Mouse (Mus musculus) gastrocnemius, postnatal 4 days (tissue): Measurements from ENCODE around the gene Cdh23. TPM values are rescaled to one million over a fixed set of nuclear protein-coding genes. Genes with fewer than 3 reads are reported as not detected.

ENCODE experiments used
- DNase-seq, 2 experiments: peaks; one replicate each; pipeline ENCODE4 v3.0.0; 2021 to 2022; ENCODE audit warnings: low spot score in 2 of 2, mixed read lengths in 2 of 2
- total RNA-seq, 2 experiments: library from RNA; stranded (reverse); gene quantifications; 2 replicates each; pipeline ENCODE4 v1.2.3; 2021

Cdh23 gene
- total RNA-seq, 2 experiments from 2014 or later = 2.3 to 2.9 TPM

DNA sequence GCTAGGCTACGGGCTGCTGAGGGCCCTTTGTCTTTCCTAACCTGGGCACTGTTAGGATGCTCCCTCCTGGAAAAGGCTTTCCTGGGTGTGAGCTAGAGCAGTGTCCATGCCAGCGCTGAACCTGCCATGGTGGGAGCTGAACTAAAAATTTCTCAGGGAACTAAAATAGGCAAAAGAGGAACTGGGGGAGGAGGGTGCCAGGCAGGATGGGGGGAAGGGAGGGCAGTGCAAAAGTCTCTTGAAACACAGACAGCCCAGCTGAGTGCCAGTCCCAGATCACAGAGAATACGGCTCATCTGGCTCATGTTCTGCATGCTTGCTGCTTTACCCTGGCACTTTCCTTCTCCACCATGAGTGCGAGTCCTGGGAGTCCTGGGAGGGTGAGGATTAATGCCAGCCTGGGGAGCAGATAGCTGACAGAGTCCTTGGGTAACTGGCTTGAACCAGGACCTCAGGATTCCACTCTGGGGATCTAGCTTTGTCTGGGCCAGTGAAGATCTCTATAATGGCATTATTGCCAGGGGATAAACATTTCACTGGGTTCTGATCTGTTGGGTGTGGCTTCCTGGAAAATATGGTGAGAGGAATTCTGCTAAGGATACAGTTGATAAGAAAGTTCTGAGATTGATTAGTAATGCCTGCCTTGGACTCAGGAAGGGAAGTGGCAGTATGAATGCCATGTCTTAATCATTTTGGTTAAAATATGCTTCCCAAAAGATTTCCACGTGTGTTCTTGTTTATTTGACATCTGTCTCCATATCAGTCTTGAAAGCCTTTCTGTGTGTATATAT, 324.5 kb downstream of the Cdh23 start:
- DNase-seq = no peak

DNA sequence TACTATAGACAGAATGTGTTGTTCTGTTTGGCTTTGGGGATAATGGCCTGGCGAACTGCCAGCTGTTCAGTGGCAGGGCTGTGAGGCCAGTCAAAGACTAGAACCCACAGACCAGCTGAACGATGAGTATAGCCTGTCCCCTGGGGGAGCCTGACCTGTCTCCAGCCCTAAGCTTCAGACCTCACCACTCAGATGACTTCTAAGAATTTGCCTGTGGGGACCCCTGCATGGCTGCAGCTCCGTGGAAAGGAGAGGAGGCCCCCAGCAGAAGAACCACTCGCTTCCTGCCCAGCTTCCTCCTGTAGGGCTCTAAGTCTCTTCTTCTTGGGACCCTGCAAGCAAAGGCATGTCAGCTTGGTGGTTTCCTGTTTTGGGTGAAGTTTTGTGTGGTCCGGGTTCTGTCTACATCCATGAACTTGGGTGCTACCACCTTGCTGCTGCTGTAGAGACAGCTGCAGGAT, 325.7 kb downstream of the Cdh23 start:
- DNase-seq = no peak

DNA sequence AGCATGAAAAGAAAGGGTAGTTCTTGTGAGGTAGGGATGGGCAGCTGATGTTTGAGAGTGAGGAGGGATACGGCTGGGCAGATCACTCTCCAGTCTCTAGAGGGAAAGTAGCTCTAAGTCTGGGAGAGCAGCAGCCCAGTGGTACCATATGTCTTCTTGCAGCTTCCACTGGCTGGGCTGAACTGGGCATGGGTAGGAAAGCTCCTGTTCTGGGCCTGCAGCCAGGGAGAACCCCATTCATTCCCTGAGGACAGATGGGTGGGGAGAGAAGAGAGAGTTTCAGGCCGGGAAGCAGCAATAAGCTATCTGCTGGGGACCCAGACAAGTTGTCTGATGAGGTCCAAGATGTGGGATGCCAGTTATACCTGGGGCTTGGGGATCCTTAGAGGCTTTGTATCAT, 326.2 kb downstream of the Cdh23 start:
- no peak for DNase-seq

DNA sequence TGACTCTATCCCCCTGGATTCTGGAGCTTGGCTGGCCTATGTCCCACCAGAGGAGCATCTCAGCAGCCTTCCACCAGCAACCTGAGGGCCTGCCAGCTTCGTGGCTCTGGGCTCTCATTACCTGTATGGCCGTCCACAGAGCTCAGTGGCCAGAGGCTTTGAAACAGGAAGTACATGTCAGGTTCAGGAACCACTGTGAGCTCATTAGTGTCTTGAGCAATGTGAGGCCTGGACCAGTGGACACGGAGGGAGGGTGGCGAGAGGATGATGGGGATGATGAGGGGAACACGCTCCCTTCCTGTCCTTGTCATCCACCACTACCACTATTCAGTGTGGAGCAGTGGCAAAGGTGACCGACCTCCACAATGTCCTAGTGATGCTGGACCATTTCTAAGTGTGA, 326.9 kb downstream of the Cdh23 start:
- no peak for DNase-seq

DNA sequence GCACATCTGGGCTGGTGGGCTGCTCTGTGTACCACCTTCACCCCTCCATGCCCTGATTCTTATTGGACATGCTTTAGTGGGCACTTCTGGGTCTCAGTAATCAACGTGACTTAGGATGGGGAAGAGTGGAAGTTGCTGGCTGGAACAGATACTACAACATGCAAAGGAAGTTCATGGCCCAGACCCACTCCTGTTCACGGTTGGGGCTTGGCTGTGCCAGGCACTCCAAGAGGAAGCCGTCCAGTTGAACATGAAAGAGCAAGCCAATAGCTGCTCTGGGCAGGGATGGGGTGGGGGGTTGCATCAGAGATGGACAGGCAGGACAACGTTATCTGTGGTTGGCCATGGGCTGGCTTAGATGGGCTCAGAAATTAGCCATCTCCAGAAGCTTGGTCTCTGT, 328.4 kb downstream of the Cdh23 start:
- DNase-seq = no peak

DNA sequence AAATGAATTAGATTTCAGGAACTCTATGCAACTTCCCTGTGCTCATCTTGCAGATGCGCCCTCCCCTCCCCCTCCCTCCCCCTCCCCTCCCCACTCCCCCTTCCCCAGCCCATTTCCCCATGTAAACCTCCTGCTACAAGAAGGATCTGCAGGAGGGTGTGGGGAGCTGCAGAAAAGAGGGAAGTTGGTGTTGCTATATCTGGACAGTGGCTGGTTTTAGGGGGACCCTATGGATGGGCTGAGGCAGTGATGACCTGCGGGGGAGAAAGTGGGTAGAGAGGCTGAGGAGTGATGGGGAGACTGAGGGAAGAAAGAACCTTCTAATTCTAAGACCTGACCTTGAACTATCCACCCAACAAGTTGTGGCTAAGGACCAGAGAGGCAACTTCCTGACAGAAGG, 329.1 kb downstream of the Cdh23 start:
- no peak for DNase-seq

DNA sequence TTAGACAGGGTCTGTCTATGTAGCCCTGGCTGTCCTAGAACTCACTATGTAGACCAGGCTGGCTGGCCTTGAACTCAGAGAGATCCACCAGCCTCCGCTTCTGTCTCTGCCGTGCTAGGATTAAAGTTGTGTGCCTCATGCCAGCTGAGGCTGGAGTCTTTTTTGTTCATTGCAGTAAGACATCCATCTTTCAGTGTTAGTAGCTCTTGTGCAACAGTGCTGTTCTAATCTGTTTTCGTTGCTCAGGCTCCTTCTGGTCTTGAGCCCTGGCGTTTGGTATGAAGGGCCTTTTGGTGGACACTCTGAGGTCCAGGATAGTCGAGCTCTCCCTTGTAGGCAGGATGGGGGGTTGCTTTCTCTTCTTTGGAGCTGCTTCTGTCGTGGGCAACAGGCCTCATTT, 332.9 kb downstream of the Cdh23 start:
- DNase-seq = no peak

DNA sequence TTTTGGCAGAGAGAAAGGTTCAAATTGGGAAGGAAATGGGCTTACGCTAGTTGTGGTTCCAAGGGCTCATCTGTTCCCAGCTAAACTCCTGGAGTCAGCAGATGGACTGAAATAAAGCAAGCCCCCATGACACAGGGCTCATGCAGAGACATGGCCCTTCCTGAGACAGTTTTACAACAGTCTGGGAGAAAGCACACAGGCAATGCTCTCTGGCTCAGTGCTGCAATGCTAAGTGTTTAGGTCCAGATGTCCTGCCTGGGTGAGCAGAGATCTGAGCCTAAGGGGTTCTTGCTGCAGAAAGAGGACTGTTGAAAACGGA, 334.0 kb downstream of the Cdh23 start:
- no peak for DNase-seq

DNA sequence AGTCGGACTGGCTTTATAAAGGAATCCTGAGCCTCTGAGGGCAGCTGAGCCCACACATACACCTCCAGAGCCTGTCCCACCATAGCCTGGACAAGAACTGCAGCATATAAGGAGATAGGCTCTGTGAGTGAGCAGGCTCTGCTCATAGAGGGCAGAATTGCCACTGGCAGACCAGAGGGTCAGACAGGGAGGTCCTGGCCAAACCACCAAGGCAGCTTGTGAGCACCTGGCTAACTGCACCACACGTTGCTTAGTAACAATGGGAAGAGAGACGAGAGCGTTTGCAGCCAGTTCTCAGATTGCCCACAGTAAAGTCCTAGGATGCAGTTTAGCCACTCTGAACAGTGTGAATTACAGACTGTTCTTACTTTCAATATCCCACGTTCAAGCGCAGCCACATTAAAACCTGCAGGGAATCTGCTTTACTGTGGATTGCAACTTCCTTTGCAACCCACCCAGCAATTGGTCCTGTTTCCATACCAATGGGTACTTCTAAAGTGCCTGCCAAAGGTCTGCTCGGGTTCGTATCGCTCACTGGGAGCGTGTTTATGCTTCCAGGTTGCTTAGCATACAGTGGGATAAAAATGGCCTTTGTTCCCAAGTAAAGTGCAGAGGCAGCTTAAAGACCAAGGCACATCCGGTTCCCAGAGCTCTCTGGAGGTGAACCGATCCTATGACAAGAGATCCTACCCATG, 334.5 kb downstream of the Cdh23 start:
- no peak for DNase-seq

DNA sequence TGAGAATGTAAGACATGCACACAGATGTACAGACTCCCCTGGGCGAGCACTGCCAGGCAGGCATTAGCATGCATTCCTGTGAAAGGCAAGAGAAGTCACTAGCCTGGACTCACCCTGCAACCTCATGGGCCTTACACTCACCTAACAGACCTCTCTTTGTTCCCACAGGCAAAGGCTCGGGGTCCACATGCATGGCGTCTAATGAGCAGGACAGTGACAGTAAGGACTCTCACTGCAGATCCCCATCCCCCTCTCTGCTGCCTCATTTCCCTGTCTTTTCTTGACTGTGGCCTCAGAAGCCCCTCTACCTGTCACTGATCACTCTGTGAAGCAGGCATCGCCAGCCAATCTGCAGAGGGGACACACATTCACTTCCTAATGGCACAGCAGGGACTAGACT, 337.5 kb downstream of the Cdh23 start:
- DNase-seq = no peak

DNA sequence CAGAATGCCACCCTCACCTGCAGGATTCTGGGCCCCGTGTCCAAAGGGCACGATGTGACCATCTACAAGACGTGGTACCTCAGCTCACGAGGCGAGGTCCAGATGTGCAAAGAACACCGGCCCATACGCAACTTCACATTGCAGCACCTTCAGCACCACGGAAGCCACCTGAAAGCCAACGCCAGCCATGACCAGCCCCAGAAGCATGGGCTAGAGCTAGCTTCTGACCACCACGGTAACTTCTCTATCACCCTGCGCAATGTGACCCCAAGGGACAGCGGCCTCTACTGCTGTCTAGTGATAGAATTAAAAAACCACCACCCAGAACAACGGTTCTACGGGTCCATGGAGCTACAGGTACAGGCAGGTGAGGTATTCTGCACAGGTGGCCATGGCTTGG, 338.4 kb downstream of the Cdh23 start:
- DNase-seq = no peak

DNA sequence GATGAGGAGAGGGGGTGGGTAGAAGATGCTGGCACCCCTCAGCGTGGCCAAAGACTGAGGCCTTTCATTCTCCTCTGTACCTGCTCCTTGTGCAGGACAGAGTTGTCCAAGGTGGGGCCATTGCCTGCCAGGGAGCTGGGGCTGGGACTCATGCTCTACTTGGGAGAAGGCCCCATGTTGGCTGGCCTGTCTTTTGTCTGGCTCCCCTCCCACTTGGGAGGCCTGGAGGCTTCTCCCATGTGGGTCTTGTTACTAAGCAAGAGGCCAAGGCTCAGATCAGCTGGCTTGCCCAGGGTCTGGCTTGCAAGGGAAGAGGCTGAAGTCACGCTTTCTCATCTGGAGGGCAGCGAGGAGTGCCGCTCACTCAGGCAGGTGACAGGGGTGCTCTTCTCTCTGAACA, 338.8 kb downstream of the Cdh23 start:
- no peak for DNase-seq

DNA sequence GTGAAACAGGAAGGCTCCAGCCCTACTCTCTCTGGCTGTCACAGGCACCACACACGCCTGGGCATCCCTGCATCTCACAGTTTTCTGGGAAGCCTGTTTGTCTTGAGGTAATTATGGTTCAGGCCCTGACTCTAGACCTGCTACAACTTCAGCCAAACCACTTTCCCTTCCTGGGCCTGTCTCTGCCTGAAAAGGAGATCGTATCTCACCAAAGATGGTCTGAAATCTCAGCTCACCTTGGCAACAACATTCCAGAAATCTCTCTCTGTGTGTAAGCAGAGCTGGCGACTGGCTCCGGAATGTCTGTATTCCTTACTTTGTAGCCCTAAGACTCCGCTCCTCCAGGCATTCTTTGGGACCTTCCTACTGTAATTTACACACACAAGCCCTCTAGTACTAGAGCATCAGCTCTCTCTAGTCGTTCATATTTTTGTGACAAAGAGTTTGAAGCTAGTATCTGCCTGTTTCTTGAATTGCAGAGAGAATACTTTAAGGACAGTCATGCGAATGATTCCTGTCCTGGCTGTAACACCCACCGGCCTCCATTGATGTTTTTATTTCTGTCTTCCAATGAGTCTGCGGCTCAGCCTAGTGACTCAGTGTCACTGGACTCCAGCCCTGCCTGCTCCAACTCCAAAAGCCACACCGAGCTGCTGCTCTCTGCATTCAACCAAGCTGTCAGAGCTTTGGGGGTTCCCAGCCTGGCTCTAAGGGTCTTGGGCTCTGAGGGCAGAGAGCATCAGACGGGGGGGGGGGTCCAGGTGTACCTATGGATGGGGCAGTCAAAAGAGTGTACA, 341.2 kb downstream of the Cdh23 start:
- no peak for DNase-seq

DNA sequence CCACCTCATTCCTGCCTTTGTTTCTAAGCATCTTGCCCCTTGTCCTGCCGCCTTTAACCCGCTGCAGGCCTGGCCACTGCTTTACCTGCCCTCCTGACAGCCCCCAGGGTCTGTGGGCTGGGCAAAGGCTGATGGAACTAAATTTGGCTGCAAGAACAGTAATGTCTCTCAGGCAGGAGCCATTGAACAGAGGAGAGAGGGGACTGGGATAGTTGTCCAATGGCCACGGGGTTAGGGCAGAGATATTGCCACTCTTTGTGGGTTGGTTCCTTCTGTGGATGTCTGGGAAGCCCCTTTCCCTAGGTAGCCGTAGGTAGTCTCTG, 342.3 kb downstream of the Cdh23 start:
- DNase-seq = no peak

DNA sequence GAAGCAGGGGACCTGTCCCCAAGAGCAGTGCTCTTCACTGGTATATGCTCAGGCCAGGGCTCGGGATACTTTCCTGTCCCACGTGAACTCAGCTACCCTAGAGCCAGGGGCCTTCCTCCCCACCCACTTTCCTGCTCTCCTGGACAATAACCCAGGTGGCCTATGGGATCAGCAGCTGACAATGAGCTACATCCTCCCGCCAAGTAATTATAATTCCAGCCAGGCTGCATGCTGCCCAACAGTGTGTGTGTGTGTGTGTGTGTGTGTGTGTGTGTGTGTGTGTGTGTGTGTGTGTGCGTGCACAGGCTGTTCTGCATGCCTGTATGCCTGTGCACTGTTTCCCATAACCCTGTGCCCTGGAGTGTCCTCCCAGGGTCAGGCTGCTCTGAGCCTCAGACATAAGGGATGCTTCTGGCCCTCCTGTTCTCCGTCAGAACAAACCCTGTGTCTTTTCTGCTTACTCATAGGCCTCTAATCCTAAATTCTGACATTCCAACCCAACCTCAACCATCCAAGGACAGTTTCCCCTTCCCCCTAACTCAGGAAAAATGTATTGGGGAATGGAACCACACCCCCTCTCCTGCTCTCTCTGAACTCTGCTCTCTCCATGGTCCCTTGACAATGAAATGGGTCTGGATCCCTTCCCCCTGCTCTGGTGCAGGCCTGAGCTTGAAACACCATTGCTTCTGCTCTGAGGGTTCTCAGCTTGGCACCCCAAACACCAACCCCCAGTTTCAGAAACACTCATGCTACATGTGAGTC, 342.9 kb downstream of the Cdh23 start:
- no peak for DNase-seq

DNA sequence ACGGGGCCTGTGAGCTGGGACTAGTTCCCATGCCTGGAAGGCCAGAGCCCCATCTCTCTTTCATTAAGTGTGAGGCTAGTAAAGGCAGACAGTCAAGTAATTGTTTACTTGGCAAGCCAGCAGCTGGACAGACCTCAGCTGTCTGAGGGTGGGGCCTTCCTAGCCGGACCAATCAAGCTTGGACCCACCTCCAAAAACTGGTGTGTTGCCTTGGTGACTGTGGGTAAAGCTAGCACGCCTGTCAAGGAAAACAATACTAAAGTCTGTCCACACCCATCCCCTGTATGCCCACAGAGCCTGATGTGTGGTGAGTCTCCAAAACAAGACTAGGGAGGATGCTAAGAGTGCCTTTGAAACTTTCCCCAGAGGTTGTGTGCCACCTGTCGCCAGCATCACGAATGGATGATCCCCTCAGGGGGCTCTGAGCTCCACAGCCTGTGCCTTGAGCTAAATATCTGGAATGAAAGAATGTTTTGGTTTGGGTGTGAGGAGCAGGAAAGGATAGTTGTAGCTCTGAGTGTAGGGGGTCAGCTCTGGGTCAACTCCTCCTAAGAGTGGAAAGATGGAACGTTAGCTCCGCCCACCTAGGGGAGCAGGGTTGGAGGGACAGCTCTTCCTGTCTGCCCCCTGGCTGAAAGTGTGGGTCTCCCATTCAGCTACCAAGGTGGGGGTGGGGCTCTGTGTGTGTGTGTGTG, 344.4 kb downstream of the Cdh23 start:
- peak in 1 of 2 experiments; percentile 69 for DNase-seq

DNA sequence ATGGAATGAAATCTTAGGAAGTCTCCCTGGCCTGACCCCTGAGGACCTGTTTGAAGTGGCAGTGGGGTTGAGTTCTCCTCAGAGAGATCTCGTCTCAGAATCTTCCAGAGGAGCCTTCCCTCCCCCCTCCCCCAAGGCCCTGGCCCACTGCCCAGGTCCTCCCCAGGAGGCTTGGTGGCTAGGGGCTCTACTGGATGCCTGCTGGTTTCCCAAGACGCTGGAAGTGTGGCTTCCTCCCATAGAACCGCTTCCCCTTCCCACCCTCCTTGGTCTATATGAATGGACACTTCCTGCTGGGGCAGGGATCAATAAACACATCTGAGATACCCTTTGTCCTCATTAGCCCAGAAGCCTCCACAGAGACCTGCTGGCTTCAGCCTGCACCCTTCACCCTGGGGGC, 345.0 kb downstream of the Cdh23 start:
- no peak for DNase-seq

DNA sequence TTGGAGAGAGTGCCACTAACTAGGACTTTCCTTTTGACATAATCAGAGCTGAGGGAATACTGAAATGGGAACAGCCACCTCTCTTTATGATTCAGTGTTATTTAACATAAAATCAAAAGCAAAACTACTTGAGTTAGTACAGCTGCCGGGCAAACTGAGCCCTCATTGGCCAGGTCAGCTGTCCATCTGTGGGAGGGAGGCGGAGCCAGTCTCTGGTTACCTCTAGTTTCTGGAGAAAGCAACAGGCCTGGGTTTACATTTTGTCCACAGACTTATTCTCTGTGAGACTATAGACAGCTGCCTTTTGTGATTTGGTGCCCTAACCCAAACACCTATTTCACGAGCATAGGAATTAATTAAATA, 345.5 kb downstream of the Cdh23 start:
- peak; percentile 91 to 92 for DNase-seq

DNA sequence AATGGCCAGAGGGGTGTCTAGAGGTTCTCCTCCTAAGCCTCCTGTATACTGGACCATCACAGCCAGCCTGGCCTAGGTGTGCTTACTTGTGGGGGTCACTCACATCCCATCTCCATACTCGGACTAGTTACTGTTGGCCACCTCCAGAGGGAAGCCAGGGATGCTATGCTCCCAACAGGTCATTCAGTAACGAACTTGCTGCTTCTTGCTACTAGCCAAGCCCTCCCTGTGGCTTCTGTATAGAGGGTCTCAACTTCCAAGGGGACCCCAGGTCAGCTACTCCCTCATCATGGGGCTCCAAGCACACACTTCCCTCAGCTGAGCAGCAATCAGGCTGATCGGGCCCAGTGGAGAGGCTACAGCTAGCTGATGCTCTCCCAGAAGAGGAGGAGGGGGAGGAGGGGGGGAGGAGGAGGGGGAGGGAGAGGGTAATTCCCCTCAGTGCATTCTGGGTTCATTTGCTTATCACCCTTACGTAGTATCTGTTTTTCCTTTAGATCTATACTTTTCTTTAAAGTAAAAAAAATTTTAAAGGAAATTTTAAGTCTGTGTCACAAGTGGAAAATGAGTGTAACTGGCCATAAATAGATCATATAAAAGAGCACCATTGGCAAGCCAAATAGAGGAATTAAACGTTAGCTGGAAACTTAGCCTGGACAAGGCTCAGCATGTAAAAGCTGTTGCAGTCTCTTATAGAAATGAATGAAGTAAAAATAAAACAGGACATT, 346.0 kb downstream of the Cdh23 start:
- DNase-seq = no peak

DNA sequence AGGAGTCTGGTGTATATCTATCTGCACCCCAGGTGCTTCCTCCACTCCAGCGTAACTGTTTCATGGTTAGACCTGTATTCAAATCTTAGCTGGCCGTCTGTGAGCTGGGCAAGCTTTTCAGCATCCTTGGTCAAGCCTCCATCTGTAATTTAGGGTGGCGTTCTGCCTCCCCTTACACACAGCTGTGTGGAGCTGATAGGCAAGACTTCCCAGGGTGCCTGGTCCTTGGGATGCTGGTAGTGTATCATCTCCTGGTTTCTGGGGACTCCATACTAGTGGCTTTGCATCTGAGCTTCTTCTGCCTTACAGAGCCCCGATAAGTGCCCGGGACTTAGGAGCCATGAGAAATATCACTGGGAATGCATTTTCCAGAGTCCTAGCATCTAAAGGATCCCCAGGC, 346.6 kb downstream of the Cdh23 start:
- DNase-seq = no peak
